Mouse (Mus musculus) stomach, postnatal 0 days (tissue): Measurements from ENCODE around the gene Vrk1. TPM values are rescaled to one million over a fixed set of nuclear protein-coding genes. Genes with fewer than 3 reads are reported as not detected.
A peak's percentile ranks its signal among the peaks of the same experiment; 100 is the strongest.

ENCODE experiments used
- ATAC-seq: fragments of 200-750 bp; cut with Nextera tagmentation; 2 replicates; pipeline ENCODE4 v1.8.0; 2017; ENCODE audit not compliant: low FRiP score, low TSS enrichment
- DNase-seq: peaks from one replicate; pipeline ENCODE4 v3.0.0-alpha.2; 2016; ENCODE audit warnings: low spot score
- H3K27ac ChIP-seq: fragments of 300-500 bp; sonication (generic); replicated peaks from 2 replicates; pipeline ENCODE4 v1.5.1; 2014; ENCODE audit warnings: mild to moderate bottlenecking, control low read depth
- H3K27me3 ChIP-seq: fragments of 300-500 bp; sonication (generic); 2 replicates; pipeline ENCODE4 v1.6.1; 2014; ENCODE audit warnings: low read length; ENCODE audit not compliant: control insufficient read depth, insufficient read depth
- H3K36me3 ChIP-seq: fragments of 300-500 bp; sonication (generic); 2 replicates; pipeline ENCODE4 v1.6.1; 2014; ENCODE audit warnings: low read length, mixed read lengths; ENCODE audit not compliant: control insufficient read depth, insufficient read depth
- H3K4me1 ChIP-seq: fragments of 300-500 bp; sonication (generic); replicated peaks from 2 replicates; pipeline ENCODE4 v1.6.1; 2014; ENCODE audit warnings: antibody characterized with exemption; ENCODE audit not compliant: control insufficient read depth, insufficient read depth
- H3K4me2 ChIP-seq: fragments of 300-500 bp; sonication (generic); replicated peaks from 2 replicates; pipeline ENCODE4 v1.6.1; 2014; ENCODE audit warnings: low read depth, mild to moderate bottlenecking, control low read depth, moderate library complexity
- H3K4me3 ChIP-seq: fragments of 300-500 bp; sonication (generic); 2 replicates; pipeline ENCODE4 v1.5.1; 2014; ENCODE audit warnings: low read depth, low read length, control low read depth
- H3K9ac ChIP-seq: fragments of 300-500 bp; sonication (generic); 2 replicates; pipeline ENCODE4 v1.6.1; 2014; ENCODE audit warnings: mild to moderate bottlenecking, low read length, control low read depth, mixed read lengths
- H3K9me3 ChIP-seq: fragments of 300-500 bp; sonication (generic); 2 replicates; pipeline ENCODE4 v1.6.1; 2016; ENCODE audit warnings: low read length; ENCODE audit not compliant: control insufficient read depth
- CTCF ChIP-seq: IDR thresholded peaks from 2 replicates; pipeline ENCODE4 v1.5.1; 2016; ENCODE audit warnings: antibody characterized with exemption, low read depth, mild to moderate bottlenecking, moderate library complexity
- EP300 ChIP-seq: optimal IDR thresholded peaks from 2 replicates; pipeline ENCODE3; 2016; ENCODE audit warnings: antibody characterized with exemption
- WGBS: fragments of 180-500 bp; shearing (Covaris S2); extraction: QIAGEN DNeasy Blood & Tissue Kit; methylation state at CpG from one replicate; pipeline ENCODE4 v1.1.7; 2014; 5-methylcytosine and 5-hydroxymethylcytosine counted together
- polyA plus RNA-seq: library from polyadenylated mRNA; unstranded; fragments of >200 nt; fragmentation: Nextera tagmentation; extraction: Ambion mirVana; gene quantifications from 2 replicates; pipeline ENCODE4 v1.2.1, GENCODE M21; 2015

Vrk1 gene
- polyA plus RNA-seq, 1 experiment from 2014 or later, result 26.7 TPM

DNA sequence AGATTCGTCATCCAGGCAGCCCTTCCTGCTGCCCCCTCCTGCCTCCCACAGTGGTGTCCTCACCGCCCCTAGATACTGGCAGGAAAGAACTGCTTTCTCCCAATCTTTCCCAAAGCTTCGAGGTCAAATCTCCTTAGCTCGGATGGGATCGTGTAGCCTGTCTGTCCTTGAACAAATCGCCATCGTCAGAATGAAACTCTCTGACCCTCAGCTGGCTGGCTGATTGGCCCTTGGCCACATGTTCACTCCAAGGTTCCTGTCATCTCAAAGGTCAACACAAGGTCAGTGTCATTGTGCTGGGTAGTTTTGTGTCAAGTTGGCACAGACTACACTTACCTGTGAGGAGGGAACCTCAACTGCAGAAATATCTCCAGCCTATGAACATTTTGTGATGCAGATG lies 16.7 kb upstream of the Vrk1 start:
- TF ChIP-seq CTCF (no peak), EP300 (no peak)
- DNase-seq (no peak), ATAC-seq (no peak)
- WGBS, result 61% methylated on average over 7 of the region's 7 CpGs
- H3K4me3 ChIP-seq, result no peak overlapping the region
- no peaks in the 10 kb centered on the region for H3K27me3 ChIP-seq
- H3K36me3 ChIP-seq, result no peaks in the 10 kb centered on the region
- no peak overlapping the region for H3K27ac ChIP-seq
- no peak overlapping the region for H3K9ac ChIP-seq
- H3K4me2 ChIP-seq, result no peak overlapping the region
- H3K4me1 ChIP-seq, result no peaks in the 10 kb centered on the region
- no peaks in the 10 kb centered on the region for H3K9me3 ChIP-seq

- 71% methylated on average over 4 of the region's 4 CpGs for WGBS
- no peaks in the 10 kb centered on the region for H3K4me1 ChIP-seq
- TF ChIP-seq CTCF (no peak), EP300 (no peak)
- no peaks in the 10 kb centered on the region for H3K27me3 ChIP-seq
- H3K9ac ChIP-seq, result no peak overlapping the region
- H3K27ac ChIP-seq, result no peak overlapping the region
- H3K36me3 ChIP-seq, result no peaks in the 10 kb centered on the region
- DNase-seq (no peak), ATAC-seq (no peak)
- H3K9me3 ChIP-seq, result no peaks in the 10 kb centered on the region
- no peak overlapping the region for H3K4me2 ChIP-seq
- H3K4me3 ChIP-seq, result no peak overlapping the region
Measured at GRCm38 (mm10) chr12:105995940-105996339, 14.1 kb upstream of the Vrk1 start.

DNA sequence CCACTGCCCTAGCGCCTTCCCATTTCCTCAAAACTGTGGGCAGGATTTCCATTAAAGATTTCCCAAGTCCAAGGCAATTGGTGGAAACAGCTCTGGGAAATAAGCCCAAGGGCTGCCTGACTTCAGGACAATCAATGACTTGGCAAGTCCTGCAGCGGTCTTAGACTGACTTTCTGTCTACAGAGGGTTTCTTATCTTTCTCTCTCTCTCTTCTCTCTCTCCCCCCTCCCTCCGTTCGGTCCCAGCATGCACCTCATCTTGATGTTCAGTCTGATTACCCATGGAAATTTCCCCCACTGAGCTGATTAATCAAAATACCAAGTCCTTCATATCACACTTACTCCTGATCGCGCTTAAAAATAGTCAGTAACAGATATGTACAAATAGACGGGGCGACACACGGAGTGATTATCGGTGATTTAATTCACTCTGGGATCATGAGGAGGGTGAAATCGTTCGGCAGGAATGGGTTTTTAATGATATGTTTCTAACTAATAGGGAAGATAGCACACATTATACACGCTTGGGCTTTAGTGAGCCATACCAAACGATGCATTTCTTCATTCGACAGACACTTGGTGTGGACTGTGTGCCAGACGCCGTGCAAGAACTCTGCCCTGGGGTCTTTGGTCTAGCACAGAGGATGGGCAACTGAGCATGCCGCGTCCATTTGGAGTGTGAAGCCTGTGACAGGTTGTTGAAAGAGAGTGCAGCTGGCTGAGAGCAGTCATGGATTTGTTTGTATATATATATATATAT lies 12.8 kb upstream of the Vrk1 start:
- Histone ChIP-seq H3K4me1 (no peaks in the 10 kb centered on the region), H3K27me3 (no peaks in the 10 kb centered on the region), H3K9ac (no peak overlapping the region), H3K4me2 (no peak overlapping the region), H3K9me3 (no peaks in the 10 kb centered on the region), H3K27ac (no peak overlapping the region), H3K36me3 (no peaks in the 10 kb centered on the region), H3K4me3 (no peak overlapping the region)
- WGBS, result 75% methylated on average over 19 of the region's 19 CpGs
- no peak for ATAC-seq
- TF ChIP-seq EP300 (no peak), CTCF (no peak)
- DNase-seq, result no peak

DNA sequence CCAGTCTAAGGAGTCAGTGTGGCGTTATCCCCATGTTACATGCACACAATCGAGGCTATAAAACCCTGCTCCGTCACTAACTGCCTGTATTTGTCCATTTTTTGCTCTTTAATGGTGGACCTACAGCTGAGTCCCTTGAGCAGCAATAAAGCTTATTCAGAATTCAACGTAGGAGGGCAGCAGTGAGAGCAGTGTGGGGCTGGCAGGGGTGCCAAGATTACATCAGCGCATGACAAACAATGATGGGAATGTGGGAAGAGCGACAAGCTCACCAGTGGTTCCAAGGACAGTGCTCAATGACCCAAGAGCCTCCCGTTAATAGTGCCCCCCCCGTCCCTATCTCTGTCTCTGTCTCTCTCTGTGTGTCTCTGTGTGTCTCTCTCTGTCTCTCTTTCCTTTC lies 8.3 kb upstream of the Vrk1 start:
- Histone ChIP-seq H3K4me1 (no peaks in the 10 kb centered on the region), H3K9ac (no peak overlapping the region), H3K36me3 (no peaks in the 10 kb centered on the region), H3K9me3 (no peaks in the 10 kb centered on the region), H3K27ac (no peak overlapping the region), H3K4me2 (no peak overlapping the region), H3K4me3 (no peak overlapping the region), H3K27me3 (no peaks in the 10 kb centered on the region)
- 49% methylated on average over 8 of the region's 8 CpGs for WGBS
- ATAC-seq (no peak), DNase-seq (no peak)
- TF ChIP-seq EP300 (no peak), CTCF (peak; percentile 22)

DNA sequence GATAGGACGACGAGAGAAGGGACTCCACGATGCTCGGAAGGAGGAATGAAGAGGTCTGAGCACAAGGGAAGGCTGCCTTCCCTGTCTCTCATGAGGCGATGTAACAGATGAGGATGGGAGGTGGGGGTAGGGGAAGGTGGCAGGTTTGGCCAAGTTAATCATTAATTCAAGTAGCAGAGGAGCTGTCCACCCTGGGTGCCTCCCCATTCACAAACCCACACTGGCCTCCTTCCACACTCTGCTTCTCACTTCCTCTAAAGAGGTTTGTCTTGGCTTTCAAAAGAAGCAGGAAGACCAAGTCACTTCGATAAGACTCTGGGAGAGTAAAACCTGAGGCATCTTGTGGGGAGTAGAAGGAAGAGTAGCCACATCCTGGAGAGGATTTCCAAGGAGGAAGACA lies 5.3 kb upstream of the Vrk1 start:
- no peak for TF ChIP-seq EP300
- TF ChIP-seq CTCF, result no peak
- ATAC-seq (no peak), DNase-seq (no peak)
- Histone ChIP-seq H3K9ac (no peak overlapping the region), H3K4me1 (no peaks in the 10 kb centered on the region), H3K4me2 (no peak overlapping the region), H3K9me3 (no peaks in the 10 kb centered on the region), H3K27ac (no peak overlapping the region), H3K36me3 (no peaks in the 10 kb centered on the region), H3K4me3 (no peak overlapping the region), H3K27me3 (no peaks in the 10 kb centered on the region)
- WGBS, result 54% methylated on average over 6 of the region's 6 CpGs

DNA sequence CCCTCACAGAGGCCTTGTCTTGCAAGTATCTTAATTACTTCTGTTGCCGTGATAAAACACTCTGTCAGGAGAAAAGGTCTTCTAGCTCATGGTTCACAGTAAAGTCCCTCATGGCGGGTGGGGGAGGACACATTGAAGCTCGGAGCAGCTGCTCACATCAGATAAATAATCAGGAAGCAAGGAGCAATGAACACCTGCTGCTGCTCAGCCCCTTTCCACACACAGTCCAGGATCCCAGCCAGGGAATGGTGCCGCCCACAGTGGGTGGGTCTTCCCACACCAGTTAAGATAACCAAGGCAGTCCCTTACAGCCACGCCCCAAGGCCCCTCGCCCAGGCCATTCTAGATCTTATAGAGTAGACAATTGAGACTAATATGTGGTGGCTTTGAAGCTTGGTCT lies 3.8 kb upstream of the Vrk1 start:
- TF ChIP-seq EP300 (no peak), CTCF (no peak)
- H3K27me3 ChIP-seq, result no peaks in the 10 kb centered on the region

More for the DNA sequence above, 3.8 kb upstream of the Vrk1 start:
- H3K4me1 ChIP-seq, result no peaks in the 10 kb centered on the region
- H3K4me3 ChIP-seq, result no peak overlapping the region
- DNase-seq (no peak), ATAC-seq (no peak)
- no peaks in the 10 kb centered on the region for H3K36me3 ChIP-seq
- no peak overlapping the region for H3K9ac ChIP-seq
- 81% methylated on average over 6 of the region's 6 CpGs for WGBS
- no peaks in the 10 kb centered on the region for H3K9me3 ChIP-seq
- H3K4me2 ChIP-seq, result no peak overlapping the region
- no peak overlapping the region for H3K27ac ChIP-seq
